In the genomic region with DNA sequence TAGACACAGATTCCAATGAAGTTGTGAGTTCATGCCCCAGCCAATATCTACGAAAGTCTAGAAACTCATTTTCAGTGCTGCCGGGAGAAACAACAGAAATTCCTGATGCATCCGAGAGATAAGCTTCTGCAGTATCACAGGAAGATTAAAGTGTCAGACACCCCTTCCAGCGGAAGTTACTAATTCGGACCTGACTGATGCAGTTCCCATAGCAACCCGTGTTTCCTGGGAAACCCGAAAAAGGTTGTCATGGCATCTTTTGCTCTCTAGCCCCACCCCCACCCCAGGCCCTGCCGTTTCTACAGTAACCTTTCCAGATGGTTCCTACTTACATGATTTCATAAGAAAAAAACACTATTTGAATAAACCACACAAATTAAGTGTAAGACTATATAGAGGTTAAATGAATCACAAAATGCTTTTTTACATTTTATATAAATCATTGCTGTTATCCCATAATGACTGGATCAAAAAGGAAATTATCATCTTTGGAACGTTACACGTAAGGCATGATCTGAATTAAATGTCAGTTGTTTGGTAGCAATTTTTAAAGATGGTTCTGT, we compare ENCODE assay signal across 8 mouse cellular contexts. TPM values are rescaled to one million over a fixed set of nuclear protein-coding genes. Genes with fewer than 3 reads are reported as not detected.
DNase-seq lines count a peak whose midpoint lies in the region; ATAC-seq and TF ChIP-seq lines count a peak whose summit lies in the region.

No protein-coding gene starts in this region.

- H3K4me3 ChIP-seq in kidney, embryonic 15.5 days (replicated peaks), result no peak overlapping the region
- H3K4me3 ChIP-seq in midbrain, embryonic 11.5 days (ENCODE audit: low read depth, low read length), result no peak overlapping the region
- H3K4me3 ChIP-seq in spleen, adult 2 months (ENCODE audit: extremely low read depth, insufficient read depth, insufficient read length), result peak overlapping the region; percentile 46
- H3K4me3 ChIP-seq in cerebellum, adult 2 months (replicated peaks; ENCODE audit: insufficient read depth, low read depth, low read length), result no peak overlapping the region

- no peak overlapping the region for H3K9ac ChIP-seq in kidney, embryonic 15.5 days
- H3K9ac ChIP-seq in midbrain, embryonic 11.5 days (ENCODE audit: low read length), result no peak overlapping the region

- no peaks in the 10 kb centered on the region for H3K36me3 ChIP-seq in kidney, embryonic 15.5 days
- H3K36me3 ChIP-seq in midbrain, embryonic 11.5 days (ENCODE audit: control insufficient read depth, insufficient read depth, low read length), result no peaks in the 10 kb centered on the region
- no peaks in the 10 kb centered on the region for H3K36me3 ChIP-seq in spleen, adult 2 months (ENCODE audit: control insufficient read depth, insufficient read depth, low read length)

- H3K4me2 ChIP-seq in kidney, embryonic 15.5 days, result 0 out of 2 replicates have a peak overlapping the region, but pooled peaks have one; percentile 12
- H3K4me2 ChIP-seq in midbrain, embryonic 11.5 days, result peak overlapping the region; percentile 33

- H3K9me3 ChIP-seq in kidney, embryonic 15.5 days (replicated peaks), result no peaks in the 10 kb centered on the region
- no peaks in the 10 kb centered on the region for H3K9me3 ChIP-seq in midbrain, embryonic 11.5 days (ENCODE audit: control insufficient read depth, low read length)

- peaks cover 20% of the 10 kb centered on the region; the same call in 1 of the 2 replicates for H3K27me3 ChIP-seq in kidney, embryonic 15.5 days
- H3K27me3 ChIP-seq in midbrain, embryonic 11.5 days (ENCODE audit: control insufficient read depth, insufficient read depth, low read length), result no peaks in the 10 kb centered on the region
- H3K27me3 ChIP-seq in spleen, adult 2 months (ENCODE audit: control insufficient read depth, insufficient read depth, low read length), result no peaks in the 10 kb centered on the region
- H3K27me3 ChIP-seq in cerebellum, adult 2 months (ENCODE audit: control insufficient read depth, insufficient read depth, low read length), result 0 out of 2 replicates have a peak, but pooled peaks cover 1% of the 10 kb centered on the region

- no peak for DNase-seq in kidney, adult 8-10 months
- DNase-seq in embryo, embryonic 9.5 days (ENCODE audit: extremely low spot score), result peak; percentile 27
- peak; percentile 97 for DNase-seq in midbrain, embryonic 11.5 days (ENCODE audit: low spot score, missing footprints)
- peak; percentile 40 to 74 for DNase-seq in spleen, adult 2 months (ENCODE audit: low read depth in 1 of 2, low spot score in 2 of 2)
- no peak for DNase-seq in gastrocnemius, adult 18-20 months (ENCODE audit: low spot score)
- no peak for DNase-seq in cerebellum, adult 2 months

- H3K4me1 ChIP-seq in kidney, embryonic 15.5 days, result peaks cover 20% of the 10 kb centered on the region
- H3K4me1 ChIP-seq in midbrain, embryonic 11.5 days (ENCODE audit: control insufficient read depth, insufficient read depth, low read length), result peaks cover 28% of the 10 kb centered on the region
- peaks cover 14% of the 10 kb centered on the region; the same call in 1 of the 2 replicates for H3K4me1 ChIP-seq in spleen, adult 2 months (ENCODE audit: control insufficient read depth, insufficient read depth, insufficient read length)
- H3K4me1 ChIP-seq in cerebellum, adult 2 months (ENCODE audit: control insufficient read depth, insufficient read depth, low read length), result no peaks in the 10 kb centered on the region

- WGBS in kidney, embryonic 15.5 days, result 60% methylated on average over 10 of the region's 10 CpGs
- WGBS in midbrain, embryonic 11.5 days, result 34% methylated on average over 10 of the region's 10 CpGs
- WGBS in spleen, adult 2 months, result 8% methylated on average over 10 of the region's 10 CpGs
- WGBS in cerebellum, adult 2 months, result 40% methylated on average over 10 of the region's 10 CpGs

- TF ChIP-seq POLR2A in spleen, adult 2 months (IDR thresholded peaks at IDR 0.05; ENCODE audit: low read depth, low read length), result no peak
- no peak for TF ChIP-seq POLR2A in cerebellum, adult 2 months (IDR thresholded peaks at IDR 0.05; ENCODE audit: borderline replicate concordance, insufficient read depth, low read length)

- no peak for TF ChIP-seq CTCF in spleen, adult 2 months (IDR thresholded peaks at IDR 0.05; ENCODE audit: extremely low read depth, insufficient read depth, insufficient read length, insufficient replicate concordance)
- no peak for TF ChIP-seq CTCF in cerebellum, adult 2 months (IDR thresholded peaks at IDR 0.05; ENCODE audit: borderline replicate concordance, insufficient read depth, low read depth, low read length)

- H3K27ac ChIP-seq in kidney, embryonic 15.5 days, result no peak overlapping the region
- no peak overlapping the region for H3K27ac ChIP-seq in midbrain, embryonic 11.5 days (ENCODE audit: low read depth, low read length)
- peak overlapping the region; percentile 77 for H3K27ac ChIP-seq in spleen, adult 2 months (ENCODE audit: insufficient read depth, low read length)
- H3K27ac ChIP-seq in cerebellum, adult 2 months (ENCODE audit: insufficient read depth, low read length), result no peak overlapping the region

- ATAC-seq in kidney, embryonic 15.5 days (replicated peaks; ENCODE audit: low FRiP score), result no peak
- peak; percentile 28 for ATAC-seq in inflammation-experienced regulatory T-cells, adult 6 months
- peak; percentile 33 for ATAC-seq in midbrain, embryonic 11.5 days (ENCODE audit: low FRiP score)

RNA-seq across cellular contexts. Expression of gene Kcna3, which starts 2.8 kb away (rescaled TPM):
- 1.1 and 1.4 TPM in 2 replicates for polyA plus RNA-seq in kidney, embryonic 15.5 days (2015; fragmentation: Nextera tagmentation; extraction: Ambion mirVana)
- 10 to 100 TPM in 2 of 3 experiments, 1 to 10 TPM in 1; 9.4 to 18.5 (median 14.0) TPM for polyA plus RNA-seq in inflammation-experienced regulatory T-cells, adult 6 months (2017; shearing (Covaris generic))
- polyA plus RNA-seq in midbrain, embryonic 11.5 days (2014; fragmentation: Nextera tagmentation; extraction: Ambion mirVana), result 4.1 and 4.6 TPM in 2 replicates
- polyA plus RNA-seq in spleen, adult 2 months (2012; rRNA removed), result 21.0 and 32.2 TPM in 2 replicates
- total RNA-seq in gastrocnemius, adult 18-20 months (2021), result under 1 TPM in 1 of 2 experiments, not detected in 1; 0.12 TPM
- polyA plus RNA-seq in cerebellum, adult 2 months (2012; rRNA removed), result 3.3 and 3.9 TPM in 2 replicates

Comparison
In these comparisons a context has a peak if more than half of its experiments do, and no peak if none do; other contexts are left out.
1. DNase-seq: peak in embryo, embryonic 9.5 days (single experiment), midbrain, embryonic 11.5 days (single experiment) and spleen, adult 2 months (2 of 2); none in kidney, adult 8-10 months (0 of 2), gastrocnemius, adult 18-20 months (single experiment) and cerebellum, adult 2 months (0 of 2).